Mouse (Mus musculus): ENCODE measurements around the gene Olfr1415.
"Not testable (repeated sequence)": the region's sequence is repeated elsewhere in the genome, so short reads cannot be mapped to it uniquely, and the experiment has no call there.

The Olfr1415 gene

DNA sequence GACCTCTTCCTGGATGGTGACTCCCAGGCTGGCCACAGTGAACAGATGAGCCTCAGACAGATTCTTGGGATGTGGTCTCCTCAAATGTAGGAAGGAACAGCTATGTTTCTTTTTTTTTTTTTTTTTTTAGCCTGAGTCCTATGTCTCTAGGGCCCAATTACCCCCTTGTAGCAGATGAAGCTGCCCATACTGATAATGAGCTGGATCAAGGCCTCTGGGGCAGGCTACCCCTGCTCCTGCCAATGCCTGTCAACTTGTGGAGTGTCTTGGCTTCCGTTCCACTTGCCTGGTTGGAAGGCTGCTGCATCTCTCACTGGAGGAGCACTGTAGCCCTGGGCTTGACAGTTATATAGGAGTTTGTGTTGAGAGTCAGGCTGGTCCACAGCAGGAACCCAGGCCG is at the start of gene Olfr1415:
Gene Olfr1415 (minus strand): TSS at position 101 of the 400 bp plus-strand sequence.
- no peak for DNase-seq (ENCODE audit: low spot score in 2 of 2)

DNA sequence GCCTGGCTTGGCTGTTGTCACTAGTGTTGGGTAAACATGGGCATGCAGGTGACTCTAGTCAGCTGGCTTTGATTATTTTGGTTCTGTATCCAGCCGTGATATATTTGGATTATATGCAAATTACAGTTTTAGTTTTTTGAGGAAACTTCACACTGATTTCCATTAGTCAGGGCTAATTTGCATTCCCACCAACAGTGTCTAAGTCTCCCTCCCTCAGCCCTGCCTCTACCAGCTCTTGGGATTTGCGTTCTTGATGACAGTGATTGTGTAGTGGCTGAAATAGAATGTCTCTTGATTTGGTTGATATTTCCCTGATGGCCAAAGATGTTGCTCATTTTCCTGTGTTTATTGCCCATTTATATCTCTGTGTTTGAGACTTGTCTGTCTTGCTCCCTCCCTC is 43.2 kb upstream of the Olfr1415 start:
- DNase-seq (ENCODE audit: low spot score in 2 of 2): no peak

DNA sequence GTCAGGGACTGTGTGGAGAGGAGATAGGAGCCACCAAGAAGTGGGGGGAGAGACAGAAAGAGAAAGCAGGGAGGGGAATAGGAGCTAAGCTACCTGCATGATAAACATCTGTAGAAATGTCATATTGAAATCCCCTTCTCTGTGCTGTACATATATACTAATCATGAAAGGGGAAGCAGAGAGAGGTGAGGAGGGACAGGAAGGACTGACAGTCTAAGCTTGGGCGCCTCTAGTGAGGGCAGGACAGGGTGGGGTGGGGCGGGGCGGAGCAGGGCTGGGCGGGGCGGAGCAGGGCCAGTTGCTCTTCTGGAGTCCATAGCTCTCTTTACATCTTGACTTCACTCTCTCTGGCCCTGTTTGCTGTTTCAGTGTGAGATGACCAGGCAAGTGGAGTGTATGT is 41.1 kb upstream of the Olfr1415 start:
- DNase-seq (ENCODE audit: low spot score in 2 of 2): no peak

DNA sequence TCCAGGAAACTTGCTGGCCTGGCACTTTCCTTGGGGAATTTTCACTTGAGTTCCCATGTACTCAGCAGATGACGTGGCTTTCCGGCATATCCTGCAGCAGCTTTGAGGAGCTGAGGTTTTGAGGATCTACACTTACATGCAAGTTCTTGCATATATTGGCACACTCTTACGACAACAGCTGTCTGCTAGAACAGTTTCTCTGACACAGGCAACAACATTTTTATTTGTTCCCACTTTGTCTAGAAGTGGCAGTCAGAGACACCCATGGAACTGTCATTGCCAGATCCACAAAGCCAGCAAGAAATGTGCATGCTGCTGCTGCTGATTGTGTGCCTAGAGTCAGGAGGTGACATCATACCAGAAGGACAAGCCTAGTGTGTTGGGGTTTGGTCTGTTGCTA is 27.9 kb upstream of the Olfr1415 start:
- DNase-seq (ENCODE audit: low spot score in 2 of 2): no peak

DNA sequence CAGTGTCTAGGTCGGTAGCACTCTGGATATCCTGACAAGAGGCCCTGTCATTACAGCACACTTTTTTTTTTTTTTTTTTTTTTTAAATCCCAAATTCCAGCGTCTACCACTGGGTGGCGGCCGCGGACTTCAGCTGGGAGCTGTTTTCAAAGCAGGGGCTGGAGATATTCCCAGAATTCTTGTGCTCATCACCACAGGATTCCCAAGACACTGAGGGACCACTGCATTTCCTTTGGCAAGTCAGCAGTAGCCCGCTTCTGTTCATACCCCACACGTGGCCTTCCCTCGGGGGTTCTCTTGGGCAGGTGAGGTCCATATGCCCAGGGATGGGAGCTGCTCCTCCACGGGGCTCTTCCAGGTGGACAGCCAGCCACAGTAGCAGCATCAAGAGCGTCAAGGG is 25.5 kb upstream of the Olfr1415 start:
- peak; percentile 39 to 62 for DNase-seq (ENCODE audit: low spot score in 2 of 2)

DNA sequence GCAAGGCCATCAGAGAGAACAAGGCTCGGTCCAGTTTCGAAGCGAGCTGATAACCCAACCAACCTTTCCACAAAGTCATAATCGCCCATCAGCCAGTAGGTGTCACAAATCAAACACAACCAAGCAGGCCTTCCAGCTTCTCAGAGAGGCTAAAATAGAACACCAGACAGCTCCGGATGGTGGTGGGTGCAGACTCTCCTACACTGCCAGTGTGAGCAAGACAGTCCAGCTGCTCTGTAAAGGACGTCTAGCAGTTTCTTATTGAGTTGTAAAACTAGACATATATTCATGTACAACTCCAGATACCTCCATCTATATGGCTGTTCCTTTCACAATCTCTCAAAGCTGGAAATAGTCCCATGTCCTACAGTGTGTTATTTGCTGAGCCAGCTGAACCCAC is 23.1 kb upstream of the Olfr1415 start:
- no peak for DNase-seq (ENCODE audit: low spot score in 2 of 2)

DNA sequence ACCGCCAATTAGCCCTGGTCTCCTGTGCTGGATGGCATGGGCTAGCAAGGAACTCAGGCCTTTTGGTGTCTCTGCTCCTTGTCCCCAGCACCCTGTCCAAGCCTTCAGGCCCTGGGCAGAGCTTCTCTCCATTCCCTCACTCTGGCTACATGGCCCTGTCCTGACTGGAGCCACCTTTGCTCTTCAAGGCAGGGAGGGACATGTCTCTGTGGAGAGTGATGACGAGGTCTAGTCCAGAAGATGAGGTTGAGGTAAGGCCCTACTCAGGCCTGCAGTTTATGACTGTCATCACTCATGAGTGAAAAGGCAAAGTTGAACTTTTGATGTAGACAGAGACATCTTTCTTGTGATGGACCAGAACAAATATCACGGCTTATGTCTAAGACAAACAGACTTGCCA is 22.7 kb upstream of the Olfr1415 start, which contains the start of gene Olfr1414:
Gene Olfr1414 (minus strand): TSS at position 101 of the 400 bp plus-strand sequence.
- no peak for DNase-seq (ENCODE audit: low spot score in 2 of 2)

DNA sequence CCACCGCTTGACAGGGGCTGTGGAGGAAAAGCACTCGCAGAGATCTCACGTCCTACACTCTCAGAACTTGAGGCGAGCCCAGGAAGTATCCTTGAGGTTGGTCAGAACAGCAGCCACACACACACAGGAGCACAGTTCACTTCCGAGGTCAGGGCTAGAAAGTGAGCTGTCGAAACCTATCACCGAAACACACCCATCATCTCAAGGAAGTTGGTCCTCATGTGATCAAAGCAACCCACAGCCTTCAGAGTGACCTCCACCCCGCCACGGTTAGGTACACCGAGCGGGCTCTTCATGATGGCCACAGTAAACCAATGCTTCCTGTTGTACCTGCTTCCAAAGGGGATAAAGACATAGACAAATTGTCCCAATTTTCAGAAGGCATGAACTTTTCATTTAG is 19.5 kb upstream of the Olfr1415 start:
- no peak for DNase-seq (ENCODE audit: low spot score in 2 of 2)

DNA sequence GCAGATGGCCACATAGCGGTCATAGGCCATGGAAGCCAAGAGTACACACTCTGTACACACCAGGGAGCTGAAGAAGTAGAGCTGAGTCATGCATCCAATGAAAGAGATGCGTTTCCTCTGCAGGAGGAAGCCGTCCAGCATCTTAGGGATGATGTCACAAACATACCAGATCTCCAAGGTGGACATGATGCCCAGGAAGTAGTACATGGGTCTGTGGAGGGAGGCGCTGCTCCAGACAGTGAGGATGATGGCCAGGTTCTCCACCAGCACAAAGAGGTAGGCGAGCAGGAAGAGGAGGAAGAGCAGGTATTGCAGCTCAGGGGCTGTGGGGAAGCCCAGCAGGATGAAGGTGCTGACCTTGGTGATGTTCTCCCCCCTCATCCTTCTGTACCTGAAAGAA is 15.7 kb upstream of the Olfr1415 start:
- DNase-seq (ENCODE audit: low spot score in 2 of 2): not testable (repeated sequence)

DNA sequence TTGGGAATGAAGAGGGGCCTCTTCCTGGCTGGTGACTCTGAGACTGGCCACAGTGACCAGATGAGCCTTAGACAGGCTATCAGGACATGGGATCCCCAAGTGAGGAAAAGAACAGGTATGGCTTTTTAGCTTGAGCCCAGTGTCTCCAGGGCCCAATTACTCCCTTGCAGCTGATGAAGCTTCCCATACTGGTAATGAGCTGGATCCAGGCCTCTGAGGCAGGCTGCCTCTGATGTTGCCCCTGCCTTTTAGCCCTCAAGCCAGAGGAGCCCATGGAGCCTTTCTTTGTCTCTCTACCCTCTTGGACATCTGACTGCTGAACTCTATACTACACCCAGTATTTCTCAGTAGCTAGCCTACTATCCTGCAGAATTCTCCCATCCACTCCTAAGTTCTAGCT is 10.9 kb downstream of the Olfr1415 start, which contains the start of gene Olfr1416:
Gene Olfr1416 (minus strand): TSS at position 101 of the 400 bp plus-strand sequence.
- DNase-seq (ENCODE audit: low spot score in 2 of 2): no peak

DNA sequence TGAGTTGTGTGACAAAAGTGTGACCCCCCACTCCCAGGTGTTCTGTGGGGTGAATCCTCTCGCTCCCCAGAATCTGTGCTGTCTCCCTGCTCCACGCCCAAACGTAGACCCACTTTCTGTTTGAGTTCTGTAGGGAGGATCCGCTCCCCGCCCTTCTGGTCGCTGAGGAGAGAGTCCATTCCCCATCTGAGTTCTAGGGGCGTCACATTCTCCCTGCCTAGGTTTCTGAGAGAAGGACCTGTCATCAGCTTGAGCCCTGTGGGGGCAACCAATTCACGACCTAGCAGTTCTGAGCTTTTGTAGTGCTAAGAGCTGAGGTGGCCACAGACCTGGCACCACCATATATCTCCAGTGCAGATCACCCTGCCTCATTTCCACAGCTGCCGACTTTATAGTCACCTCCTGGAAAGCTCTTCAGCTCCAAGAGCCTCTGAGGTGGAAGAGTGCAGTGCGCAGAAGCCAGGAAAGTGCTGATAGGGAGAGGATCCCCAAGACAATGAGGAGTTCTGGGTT is 21.8 kb downstream of the Olfr1415 start:
- DNase-seq (ENCODE audit: low spot score in 2 of 2): no peak

DNA sequence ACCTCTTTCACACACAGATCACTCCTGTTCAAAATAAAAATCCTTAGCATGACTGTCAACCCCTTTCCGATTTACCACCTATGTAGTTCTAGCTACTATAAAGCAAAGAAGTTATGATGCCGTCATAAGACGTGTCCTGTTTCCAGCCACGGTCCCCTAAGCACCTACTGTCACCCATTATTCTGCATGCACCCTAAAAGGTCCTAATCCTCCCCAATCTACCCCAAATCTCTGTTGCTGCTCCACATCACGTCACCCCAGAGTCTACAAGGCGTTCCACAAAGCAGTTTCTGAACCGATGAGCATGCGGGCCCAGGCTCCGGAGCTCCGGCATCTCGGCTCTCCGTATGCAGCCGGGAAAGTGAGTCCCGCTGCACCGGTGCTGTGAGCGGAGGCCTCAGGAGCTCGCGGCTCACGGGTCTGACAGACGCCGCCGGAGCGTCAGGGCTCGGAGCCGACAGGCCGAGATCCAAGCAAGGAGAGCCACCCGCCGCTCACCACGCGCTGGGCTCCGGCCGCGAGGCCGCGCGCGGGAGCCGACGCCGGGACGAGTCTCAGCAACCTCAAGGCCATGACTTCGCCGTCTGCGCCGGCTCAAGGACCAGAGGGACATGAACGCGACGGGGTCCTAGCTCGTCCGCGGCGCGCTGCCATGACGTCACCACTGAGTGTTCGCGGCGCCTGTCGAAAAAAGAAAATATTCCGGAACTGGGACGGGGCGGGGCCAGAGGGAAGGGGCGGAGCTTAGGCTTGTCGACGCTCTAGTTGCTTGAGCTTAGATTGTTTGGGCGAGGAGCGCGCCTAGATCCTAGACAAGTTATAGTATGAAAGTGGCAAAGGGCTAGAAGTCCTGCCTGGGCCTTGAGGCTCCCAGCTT is 22.5 kb downstream of the Olfr1415 start, which contains the start of gene Ndufa10:
Gene Ndufa10 (minus strand): TSS at position 696 of the 877 bp plus-strand sequence.
- peak; percentile 83 to 96 for DNase-seq (ENCODE audit: low spot score in 2 of 2)

DNA sequence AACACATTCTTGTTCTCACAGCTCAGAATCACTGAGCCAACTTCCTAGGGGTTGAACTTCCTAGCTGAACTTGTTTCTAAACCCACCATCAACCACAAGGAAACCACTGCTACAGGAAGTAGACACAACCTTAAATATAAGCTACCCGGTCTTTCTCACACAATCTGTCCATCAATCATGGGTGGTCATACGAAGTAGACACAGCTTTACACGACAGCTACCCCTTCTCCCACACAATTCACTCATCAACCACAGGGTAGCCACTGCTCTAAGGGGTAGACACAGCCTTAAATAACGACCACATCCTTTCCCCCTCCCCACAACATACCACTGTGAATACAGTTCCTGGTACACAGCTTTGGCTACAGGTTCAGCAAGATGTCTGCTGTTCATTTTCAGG is 27.0 kb downstream of the Olfr1415 start:
- no peak for DNase-seq (ENCODE audit: low spot score in 2 of 2)

DNA sequence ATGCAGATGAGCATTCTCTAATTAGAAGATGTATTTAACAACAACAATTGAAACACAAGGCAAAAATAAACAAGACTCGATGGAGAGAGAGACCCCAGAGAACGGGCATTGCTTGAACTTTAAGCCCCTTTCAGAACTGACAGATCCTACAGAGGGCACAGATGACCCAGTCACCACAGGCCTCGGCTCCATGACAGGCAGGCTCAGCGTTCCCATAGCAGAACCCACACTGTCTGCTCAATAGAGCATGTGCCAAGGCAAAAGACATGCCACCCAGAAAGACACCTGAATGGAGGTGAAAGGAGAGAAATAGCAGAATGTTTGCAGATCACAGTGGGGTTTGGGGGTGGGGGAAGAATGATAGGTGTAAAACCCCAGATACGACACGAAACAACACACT is 37.5 kb downstream of the Olfr1415 start:
- DNase-seq (ENCODE audit: low spot score in 2 of 2): no peak

DNA sequence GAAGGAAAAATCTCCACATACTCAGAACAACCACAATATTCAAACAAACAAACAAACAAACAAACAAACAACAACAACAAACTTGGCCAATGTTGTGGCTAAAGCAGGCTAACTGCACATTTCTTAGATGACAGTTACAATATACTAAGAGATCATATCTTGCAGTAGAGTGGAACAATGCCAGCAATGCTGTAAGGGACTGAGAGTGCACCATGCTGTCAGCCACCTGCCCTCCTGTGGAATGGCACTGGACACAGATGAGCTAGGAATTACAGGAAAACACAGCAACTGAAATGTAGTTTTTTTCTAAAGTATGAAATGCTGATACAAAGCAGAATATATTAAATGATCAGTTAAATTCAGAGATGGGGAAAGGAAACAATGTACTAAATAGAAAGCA is 38.1 kb downstream of the Olfr1415 start:
- DNase-seq (ENCODE audit: low spot score in 2 of 2): no peak

DNA sequence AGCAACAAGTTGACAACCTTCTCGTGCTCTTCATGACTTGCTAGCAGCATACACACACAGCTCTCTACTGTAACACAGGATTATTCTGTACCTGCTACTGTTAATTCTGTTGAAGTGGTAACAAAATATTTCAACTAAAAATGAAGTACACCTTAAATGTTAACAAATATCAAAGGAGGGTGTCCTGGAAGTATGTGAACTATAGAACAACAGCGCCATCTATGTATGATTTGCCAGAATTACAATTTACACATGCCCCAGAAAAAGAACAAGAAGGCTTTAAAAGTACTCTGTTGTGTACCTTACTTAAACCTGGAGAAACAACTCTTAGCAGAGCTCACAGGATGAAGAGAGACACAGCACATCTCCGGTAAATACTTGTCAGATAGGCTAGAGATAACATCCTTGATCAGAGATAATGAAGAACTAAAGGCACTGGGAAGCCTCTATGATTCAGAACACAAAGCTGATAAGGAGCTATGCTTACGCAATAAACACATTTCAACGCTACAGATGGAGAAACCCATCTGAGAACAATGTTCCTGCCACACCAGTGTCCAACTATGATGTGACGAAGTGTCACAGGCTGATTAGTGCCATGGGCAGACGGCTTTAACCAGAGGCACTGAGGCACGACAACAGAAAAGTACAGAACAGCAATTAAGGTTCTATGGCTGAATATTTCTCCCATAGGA is 42.0 kb downstream of the Olfr1415 start:
- DNase-seq (ENCODE audit: low spot score in 2 of 2): no peak

DNA sequence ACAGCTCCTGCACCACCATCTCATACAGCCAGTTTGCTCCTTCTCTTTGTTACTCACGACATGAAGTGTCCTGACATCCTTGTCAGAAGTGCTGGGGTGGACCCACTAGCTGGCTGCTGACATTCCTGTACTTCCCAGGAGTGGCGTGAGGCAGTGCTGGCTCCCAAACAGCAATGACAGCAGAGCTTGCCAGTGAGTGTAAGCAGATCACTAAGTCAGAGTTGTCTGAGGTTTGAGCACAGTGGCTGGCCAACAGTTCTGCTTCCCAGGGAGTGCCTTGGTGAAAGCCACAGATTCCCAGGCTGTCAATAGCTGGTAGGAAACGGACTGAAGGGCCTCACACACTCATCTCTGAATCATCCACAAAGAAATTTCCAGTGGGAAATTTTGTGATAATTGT is 47.6 kb downstream of the Olfr1415 start:
- no peak for DNase-seq (ENCODE audit: low spot score in 2 of 2)

DNA sequence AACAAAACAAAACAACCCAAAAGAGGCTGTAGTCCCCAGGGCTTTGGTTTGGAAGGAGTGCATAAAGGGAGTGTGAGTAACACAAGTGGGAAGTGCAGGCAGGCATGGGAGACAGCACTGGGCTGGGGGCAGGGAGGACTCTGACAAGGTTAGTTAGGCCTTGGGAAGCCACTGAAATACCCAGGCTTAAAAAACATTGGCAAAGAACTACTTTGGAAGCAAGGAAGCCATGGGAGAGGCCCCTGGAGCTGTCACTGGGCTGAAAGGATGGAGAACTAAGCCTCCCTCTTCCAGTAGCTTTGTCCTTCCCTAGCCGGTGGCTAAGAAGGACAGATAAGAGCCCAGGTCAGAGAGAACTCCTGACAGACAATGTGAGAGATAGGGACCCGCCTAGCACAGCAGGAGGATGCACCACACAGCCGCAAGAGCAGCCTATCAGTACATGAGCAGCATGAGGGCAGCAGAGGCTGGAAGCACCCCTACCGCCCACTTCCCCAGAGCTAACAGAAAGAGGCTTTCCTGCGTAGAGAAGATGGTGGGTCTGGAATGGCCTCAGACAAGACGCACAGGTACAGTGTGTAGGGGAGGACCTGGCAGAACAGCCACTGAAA is 54.3 kb downstream of the Olfr1415 start:
- DNase-seq (ENCODE audit: low spot score in 2 of 2): no peak

DNA sequence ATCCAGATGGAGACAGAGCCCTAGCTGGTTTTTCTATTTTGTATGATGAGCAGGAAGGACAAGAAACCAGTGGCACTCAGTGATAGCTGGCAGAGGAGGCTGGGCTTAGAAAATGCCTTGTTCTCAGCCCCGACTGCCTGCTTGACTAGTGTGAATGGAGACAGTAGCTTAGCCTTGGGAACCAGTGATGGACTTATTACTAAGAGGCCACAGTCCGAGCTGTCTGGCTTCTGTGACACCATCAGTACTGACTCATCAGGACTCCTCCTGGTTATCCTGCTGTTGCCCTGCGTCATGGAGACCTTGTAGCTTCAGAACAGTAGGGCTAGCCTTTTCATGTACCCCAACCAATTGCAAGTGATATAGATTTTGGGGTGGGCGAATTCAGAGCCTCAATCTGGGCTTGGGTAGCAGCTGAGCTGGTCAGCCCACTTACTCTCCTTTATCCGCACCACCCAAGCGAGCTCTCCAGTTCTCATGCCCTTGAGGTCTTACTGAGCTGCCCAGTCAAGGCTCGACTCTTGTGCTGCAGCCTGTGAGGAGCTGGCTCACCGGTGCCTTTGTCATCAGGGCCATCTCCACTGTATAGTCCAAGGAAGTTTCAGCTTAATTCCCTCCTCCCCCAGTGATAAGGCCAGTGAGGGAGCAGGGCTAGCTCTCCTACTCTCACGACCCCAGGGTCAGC is 55.7 kb downstream of the Olfr1415 start:
- DNase-seq (ENCODE audit: low spot score in 2 of 2): no peak

All from cerebellum, postnatal 4 days (tissue).